In the genomic region with DNA sequence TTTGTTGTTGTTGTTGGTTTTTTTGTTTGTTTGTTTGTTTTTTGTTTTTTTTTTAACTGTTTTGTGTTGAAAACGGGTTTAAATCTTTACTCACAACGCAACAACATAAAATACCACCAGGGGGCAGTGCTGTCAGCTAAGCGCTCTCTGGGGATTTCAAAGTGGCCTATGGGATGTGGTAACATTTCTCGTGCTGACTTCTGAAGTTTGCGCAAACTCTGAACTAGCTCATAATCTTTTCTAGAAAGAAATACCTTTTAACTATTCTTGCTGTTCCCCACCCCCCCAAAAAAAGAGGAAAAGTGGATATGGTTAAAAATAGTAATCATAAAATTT, we compare ENCODE assay signal across 8 mouse cellular contexts.
A peak's percentile ranks its signal among the peaks of the same experiment; 100 is the strongest.
DNase-seq lines count a peak whose midpoint lies in the region; ATAC-seq and TF ChIP-seq lines count a peak whose summit lies in the region.

No protein-coding gene starts in this region.

- no peak overlapping the region for H3K9ac ChIP-seq in hindbrain, embryonic 12.5 days
- H3K9ac ChIP-seq in lung, embryonic 14.5 days, result no peak overlapping the region

- 23% methylated on average over 5 of the region's 5 CpGs for WGBS in hindbrain, embryonic 12.5 days
- WGBS in lung, embryonic 14.5 days, result 21% methylated on average over 5 of the region's 5 CpGs

- peak overlapping the region; percentile 41; the same call in 1 of the 2 replicates for H3K4me2 ChIP-seq in hindbrain, embryonic 12.5 days (replicated peaks)
- H3K4me2 ChIP-seq in lung, embryonic 14.5 days, result no peak overlapping the region; the same call in 1 of the 2 replicates

- H3K4me1 ChIP-seq in hindbrain, embryonic 12.5 days, result no peaks in the 10 kb centered on the region
- no peaks in the 10 kb centered on the region for H3K4me1 ChIP-seq in lung, embryonic 14.5 days (ENCODE audit: insufficient read depth)

- peak; percentile 74 for TF ChIP-seq CTCF in lung, embryonic 14.5 days (IDR thresholded peaks at IDR 0.05; ENCODE audit: low read depth)

- no peak for ATAC-seq in hindbrain, embryonic 12.5 days (ENCODE audit: low FRiP score)
- ATAC-seq in lung, embryonic 14.5 days (ENCODE audit: insufficient read depth), result no peak

- H3K9me3 ChIP-seq in hindbrain, embryonic 12.5 days (replicated peaks), result no peaks in the 10 kb centered on the region
- H3K9me3 ChIP-seq in lung, embryonic 14.5 days (ENCODE audit: low read depth, low read length), result no peaks in the 10 kb centered on the region

- H3K27me3 ChIP-seq in hindbrain, embryonic 12.5 days, result peaks cover 2% of the 10 kb centered on the region; the same call in 1 of the 2 replicates
- H3K27me3 ChIP-seq in lung, embryonic 14.5 days (ENCODE audit: insufficient read depth, low read length), result no peaks in the 10 kb centered on the region

- H3K36me3 ChIP-seq in hindbrain, embryonic 12.5 days, result no peaks in the 10 kb centered on the region
- H3K36me3 ChIP-seq in lung, embryonic 14.5 days (ENCODE audit: insufficient read depth), result no peaks in the 10 kb centered on the region

- H3K4me3 ChIP-seq in hindbrain, embryonic 12.5 days, result no peak overlapping the region
- H3K4me3 ChIP-seq in lung, embryonic 14.5 days (ENCODE audit: low read depth, low read length), result no peak overlapping the region

- no peak overlapping the region for H3K27ac ChIP-seq in hindbrain, embryonic 12.5 days
- H3K27ac ChIP-seq in lung, embryonic 14.5 days (ENCODE audit: low read depth), result no peak overlapping the region

- peak; percentile 72 for DNase-seq in layer of hippocampus, adult 11-12 months (ENCODE audit: low spot score)
- DNase-seq in layer of hippocampus, adult 9-10 months (ENCODE audit: low spot score), result no peak
- peak; percentile 75 for DNase-seq in ZHBTc4 (ENCODE audit: low read depth, low spot score)
- peak; percentile 83 to 86 for DNase-seq in cerebellum, postnatal 14 days
- peak; percentile 89 for DNase-seq in lung, embryonic 14.5 days
- DNase-seq in right cerebral cortex, postnatal 25 days, result peak; percentile 50
- DNase-seq in spleen, postnatal 14 days (ENCODE audit: low spot score in 2 of 2), result no peak

Comparison
In these comparisons a context has a peak if more than half of its experiments do, and no peak if none do; other contexts are left out.
1. DNase-seq: peak in layer of hippocampus, adult 11-12 months (single experiment), ZHBTc4 (single experiment), cerebellum, postnatal 14 days (2 of 2), lung, embryonic 14.5 days (single experiment) and right cerebral cortex, postnatal 25 days (single experiment); none in layer of hippocampus, adult 9-10 months (single experiment) and spleen, postnatal 14 days (0 of 2).